Mouse (Mus musculus) cerebellum, postnatal 10 days (tissue): ENCODE results near the gene Zdhhc21.

Source experiments
- DNase-seq, 2 experiments: peaks; one replicate each; pipeline ENCODE4 v3.0.0; 2021; ENCODE audit warnings: mixed read lengths in 2 of 2

Gene Zdhhc21

DNA sequence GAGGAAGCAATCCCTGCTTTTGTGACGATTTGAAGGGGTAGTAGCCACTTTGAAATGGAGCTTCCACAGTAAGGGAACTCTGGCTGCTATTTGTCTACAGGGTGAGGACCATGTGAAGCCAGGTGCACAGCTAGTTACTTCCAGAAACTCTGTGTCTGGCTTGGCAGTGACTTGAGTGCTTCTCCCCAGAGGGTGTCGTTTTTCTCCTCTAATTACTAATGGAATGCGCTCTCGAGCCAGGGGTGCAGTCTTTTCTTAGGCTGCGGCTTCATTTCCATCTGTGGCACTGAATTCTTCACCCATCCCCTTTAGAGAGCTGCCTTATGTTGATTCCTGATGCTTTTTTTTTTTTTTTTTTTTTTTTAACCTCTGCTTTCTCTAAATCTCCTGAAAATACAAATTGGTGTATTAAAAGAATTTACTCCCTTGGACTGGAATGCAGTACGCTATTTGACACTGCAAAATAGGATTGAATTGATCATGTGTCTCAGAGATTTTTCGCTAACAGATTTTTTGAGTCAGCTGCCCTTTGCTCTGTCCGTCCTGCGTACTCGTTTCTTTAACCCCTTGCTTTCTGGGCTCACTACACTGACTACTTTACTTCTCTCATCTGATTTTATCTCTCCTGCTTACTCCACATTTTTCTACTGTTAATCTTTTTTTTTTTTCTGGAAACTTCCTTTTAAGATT lies 97.2 kb downstream of the Zdhhc21 start:
- peak; percentile 26 for DNase-seq

- DNase-seq = no peak
These were observed 103.5 kb downstream of the Zdhhc21 start for GRCm38 (mm10) chr4:82756295-82756626.

- no peak for DNase-seq
These were observed 104.0 kb downstream of the Zdhhc21 start for GRCm38 (mm10) chr4:82755616-82756294.
